Mouse (Mus musculus) C2C12 (cell line): Measurements from ENCODE around the gene Mamdc4. TPM values are rescaled to one million over a fixed set of nuclear protein-coding genes. Genes with fewer than 3 reads are reported as not detected.

Experiments used
- H3K27me3 ChIP-seq: one replicate; pipeline ENCODE4 v1.6.1; 2011; ENCODE audit not compliant: control insufficient read depth, insufficient read depth, insufficient read length
- H3K36me3 ChIP-seq: one replicate; pipeline ENCODE4 v1.6.1; 2011; ENCODE audit not compliant: control insufficient read depth, insufficient read depth
- H3K4me3 ChIP-seq: one replicate; pipeline ENCODE4 v1.5.1; 2011; ENCODE audit warnings: mild to moderate bottlenecking, control low read depth; ENCODE audit not compliant: poor library complexity, insufficient read depth, severe bottlenecking
- H3K79me2 ChIP-seq: one replicate; pipeline ENCODE4 v1.6.1; 2011; ENCODE audit not compliant: control insufficient read depth, insufficient read depth
- H3K79me3 ChIP-seq: one replicate; pipeline ENCODE4 v1.6.1; 2011; ENCODE audit warnings: low read depth, control low read depth
- H3ac ChIP-seq: one replicate; pipeline ENCODE3; 2011; ENCODE audit warnings: low read depth; ENCODE audit not compliant: control insufficient read depth, insufficient read length
- CEBPB ChIP-seq: IDR thresholded peaks from one replicate; pipeline ENCODE4 v1.6.1; 2011; ENCODE audit warnings: low read depth, mild to moderate bottlenecking, control low read depth, moderate library complexity
- CTCF ChIP-seq: IDR thresholded peaks from one replicate; pipeline ENCODE4 v1.5.1; 2011; ENCODE audit not compliant: control insufficient read depth, insufficient read depth, insufficient read length
- FOSL1 ChIP-seq: IDR thresholded peaks from one replicate; pipeline ENCODE4 v1.8.0; 2011; ENCODE audit warnings: mild to moderate bottlenecking, low read length; ENCODE audit not compliant: poor library complexity, insufficient read depth, severe bottlenecking
- MAX ChIP-seq: IDR thresholded peaks from one replicate; pipeline ENCODE4 v1.6.1; 2011; ENCODE audit warnings: mild to moderate bottlenecking, control low read depth
- MYOD1 ChIP-seq: IDR thresholded peaks from one replicate; pipeline ENCODE4 v1.6.1; 2011; ENCODE audit warnings: low read depth; ENCODE audit not compliant: control insufficient read depth, insufficient read length
- MYOG ChIP-seq: IDR thresholded peaks from one replicate; pipeline ENCODE4 v1.6.1; 2011; ENCODE audit not compliant: control insufficient read depth, insufficient read length; ENCODE audit errors: extremely low read depth
- USF1 ChIP-seq: IDR thresholded peaks from one replicate; pipeline ENCODE4 v1.6.1; 2011; ENCODE audit warnings: low read depth, mild to moderate bottlenecking, control low read depth, moderate library complexity
- polyA plus RNA-seq: library from polyadenylated mRNA; unstranded; fragments of >200 nt; fragmentation: generic; extraction: Trizol; gene quantifications from one replicate; pipeline ENCODE4 v1.2.1, GENCODE M21; 2012; ENCODE audit warnings: missing spikeins

The Mamdc4 gene
- polyA plus RNA-seq, 1 experiment, result 5.7 TPM

GRCm38 (mm10) chr2:25576965-25577891 lies 2.6 kb upstream of the Mamdc4 start:
- Histone ChIP-seq H3K36me3 (no peaks in the 10 kb centered on the region), H3K79me3 (peaks cover 3% of the 10 kb centered on the region), H3ac (no peak overlapping the region), H3K27me3 (no peaks in the 10 kb centered on the region), H3K4me3 (no peak overlapping the region), H3K79me2 (peaks cover 20% of the 10 kb centered on the region)
- TF ChIP-seq MYOG (no peak), MYOD1 (no peak), MAX (no peak), USF1 (no peak), CTCF (no peak), FOSL1 (no peak), CEBPB (no peak)

DNA sequence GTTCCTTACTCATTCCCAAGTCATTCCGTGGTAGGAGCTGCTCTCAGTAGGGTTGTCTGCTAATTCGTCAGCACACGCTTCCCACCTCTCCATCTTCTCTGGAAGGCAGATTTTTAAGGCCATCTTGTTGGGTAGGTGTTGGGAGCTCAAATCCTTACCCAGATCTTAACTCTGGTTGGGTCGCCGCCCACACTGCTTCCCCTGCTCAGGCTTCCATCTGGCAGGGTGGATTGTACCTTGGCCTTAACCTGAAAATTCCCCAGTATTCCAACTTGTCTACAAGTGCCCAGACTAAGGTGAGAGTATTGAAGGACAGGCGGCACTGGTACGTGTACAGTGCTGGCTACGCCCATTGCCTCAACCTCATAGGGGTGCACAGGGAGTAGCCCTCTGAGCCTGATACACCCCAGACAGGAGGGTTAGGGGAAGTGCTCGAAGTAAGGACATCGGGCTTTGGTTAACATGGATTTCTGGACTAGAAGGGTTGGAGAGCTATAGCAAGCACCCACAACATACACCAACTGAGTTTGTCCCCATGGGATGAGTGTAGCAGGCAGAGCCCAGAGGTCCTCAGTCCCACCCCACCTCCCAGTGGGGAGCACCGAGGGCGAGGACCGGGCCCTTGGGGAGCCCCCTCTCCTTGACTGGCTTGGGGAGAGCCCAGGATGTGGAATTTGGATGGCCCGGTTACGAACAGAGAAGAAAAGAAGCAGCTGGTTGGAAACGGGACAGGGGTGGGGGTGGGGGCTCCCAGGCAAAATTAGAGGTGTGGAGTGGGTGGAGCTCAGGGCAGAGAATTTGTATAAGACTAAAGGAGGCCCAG lies 1.6 kb upstream of the Mamdc4 start:
- Histone ChIP-seq H3K27me3 (no peaks in the 10 kb centered on the region), H3K4me3 (no peak overlapping the region)
- TF ChIP-seq FOSL1 (no peak), MYOG (no peak), CEBPB (no peak), CTCF (no peak), MAX (no peak), MYOD1 (no peak), USF1 (no peak)

DNA sequence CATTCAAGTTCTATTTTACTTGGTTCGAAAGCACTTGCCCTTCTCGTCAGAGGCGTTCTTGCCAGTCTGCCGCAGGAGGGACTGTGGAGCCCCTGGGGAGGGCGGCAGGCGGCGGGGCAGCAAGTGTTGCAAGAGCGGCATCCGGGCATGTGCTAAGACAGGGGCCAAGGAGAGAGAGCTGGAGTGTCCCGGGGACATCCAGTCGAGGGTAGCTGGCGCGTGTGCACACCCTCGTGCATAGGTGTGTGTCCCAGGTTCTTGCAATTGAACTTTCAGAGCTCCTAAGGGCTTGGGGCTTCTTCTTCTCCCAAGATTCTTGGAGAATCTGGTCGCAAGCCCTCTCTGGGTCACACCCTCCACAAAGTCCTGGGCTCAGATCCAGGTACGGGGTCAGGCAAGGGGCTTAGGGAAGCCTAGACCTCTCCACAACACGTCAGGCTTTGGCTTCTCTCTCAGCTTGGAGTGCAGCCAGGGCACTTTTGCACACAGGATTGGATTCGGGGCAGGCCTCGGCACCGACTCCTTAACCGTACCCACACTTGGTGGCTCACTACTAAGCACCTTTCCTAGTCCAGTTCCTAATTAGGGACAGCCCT lies 885 bp upstream of the Mamdc4 start:
- H3K79me3 ChIP-seq, result peaks cover 3% of the 10 kb centered on the region
- peaks cover 6% of the 10 kb centered on the region for H3K36me3 ChIP-seq
- peak overlapping the region; percentile 49 for H3K4me3 ChIP-seq
- H3K27me3 ChIP-seq, result no peaks in the 10 kb centered on the region
- no peak for TF ChIP-seq MAX
- H3K79me2 ChIP-seq, result peaks cover 20% of the 10 kb centered on the region
- peak overlapping the region; percentile 41 for H3ac ChIP-seq

More for the DNA sequence above, 1.6 kb upstream of the Mamdc4 start:
- no peak overlapping the region for H3ac ChIP-seq
- H3K79me2 ChIP-seq, result peaks cover 20% of the 10 kb centered on the region
- H3K79me3 ChIP-seq, result peaks cover 3% of the 10 kb centered on the region
- H3K36me3 ChIP-seq, result no peaks in the 10 kb centered on the region

DNA sequence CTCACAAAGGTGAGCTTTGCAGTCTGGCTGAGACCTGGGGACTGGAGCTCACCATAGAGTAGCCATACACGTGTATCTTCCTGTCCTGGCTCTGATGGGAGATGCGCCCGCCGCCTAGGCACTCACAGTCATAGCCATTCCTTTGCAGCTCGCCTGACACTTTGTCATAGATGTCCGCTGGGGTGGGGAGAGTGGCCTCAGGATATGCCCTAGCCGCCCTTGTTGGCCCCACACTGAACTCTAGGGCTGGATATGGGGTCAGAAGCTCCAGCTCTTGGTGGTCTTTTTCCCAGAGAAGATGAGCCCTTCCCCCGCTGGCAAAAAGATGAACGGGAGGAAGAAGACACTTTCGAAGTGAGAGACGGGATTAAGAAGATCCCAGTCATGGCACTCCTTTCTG lies 509 bp downstream of the Mamdc4 start:
- peaks cover 6% of the 10 kb centered on the region for H3K36me3 ChIP-seq
- TF ChIP-seq MYOD1 (no peak), MYOG (no peak), USF1 (no peak), MAX (no peak), FOSL1 (no peak), CTCF (no peak), CEBPB (no peak)
- H3K79me2 ChIP-seq, result peaks cover 20% of the 10 kb centered on the region
- peak overlapping the region; percentile 72 for H3ac ChIP-seq
- no peaks in the 10 kb centered on the region for H3K27me3 ChIP-seq
- peak overlapping the region; percentile 49 for H3K4me3 ChIP-seq
- peaks cover 3% of the 10 kb centered on the region for H3K79me3 ChIP-seq

DNA sequence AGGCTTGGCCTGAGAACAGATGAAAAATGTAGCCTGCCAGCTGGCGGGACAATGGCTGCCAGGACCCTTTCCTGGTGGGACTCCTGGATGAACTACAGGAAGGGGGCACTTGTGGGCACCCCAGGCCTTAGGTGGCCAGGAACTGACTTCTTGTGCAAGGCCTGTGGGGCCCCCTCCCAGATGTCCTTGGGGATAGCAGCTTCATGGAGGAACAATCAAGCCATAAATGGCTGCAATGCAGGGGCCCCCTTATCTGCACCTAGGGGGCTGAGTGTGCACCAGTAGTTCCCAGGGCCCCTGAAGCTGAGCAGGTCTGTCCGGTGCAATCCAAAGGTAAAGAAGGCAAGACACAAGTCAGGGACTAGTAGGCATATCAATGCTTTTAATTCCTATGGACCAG lies 1.6 kb downstream of the Mamdc4 start:
- TF ChIP-seq CTCF, result no peak
- no peak for TF ChIP-seq USF1
- TF ChIP-seq FOSL1, result no peak
- TF ChIP-seq MYOG, result no peak
- no peak for TF ChIP-seq MAX
- TF ChIP-seq CEBPB, result no peak
- TF ChIP-seq MYOD1, result no peak
- Histone ChIP-seq H3K4me3 (no peak overlapping the region), H3K36me3 (peaks cover 6% of the 10 kb centered on the region), H3K27me3 (no peaks in the 10 kb centered on the region), H3ac (no peak overlapping the region), H3K79me2 (peaks cover 20% of the 10 kb centered on the region), H3K79me3 (peaks cover 3% of the 10 kb centered on the region)
